In genomic region chr14:60540111-60540510, GRCm38 (mm10) we compare ENCODE assay signal across 16 mouse cellular contexts.
"Had no signal": no experiment of that assay in that cellular context is flagged by ENCODE, and none has a peak within 500 bp of the region (broad histone marks: within the 10 kb centered on the region; RNA-seq: fewer than 3 reads in every experiment).

No protein-coding gene starts in this region.

- H3K4me3 ChIP-seq: intestine, embryonic 15.5 days; liver, embryonic 13.5 days; lung, embryonic 15.5 days; megakaryocyte, embryonic 14.5 days; midbrain, embryonic 13.5 days; neural tube, embryonic 13.5 days had no signal

- H3K36me3 ChIP-seq: intestine, embryonic 15.5 days; liver, embryonic 13.5 days; lung, embryonic 15.5 days; midbrain, embryonic 13.5 days; neural tube, embryonic 13.5 days had no signal

- H3K27me3 ChIP-seq: intestine, embryonic 15.5 days; liver, embryonic 13.5 days; lung, embryonic 15.5 days; megakaryocyte, embryonic 14.5 days; midbrain, embryonic 13.5 days; neural tube, embryonic 13.5 days had no signal

- H3K9me3 ChIP-seq: intestine, embryonic 15.5 days; liver, embryonic 13.5 days; lung, embryonic 15.5 days; neural tube, embryonic 13.5 days had no signal

- H3K27ac ChIP-seq: intestine, embryonic 15.5 days; liver, embryonic 13.5 days; lung, embryonic 15.5 days; macrophage; midbrain, embryonic 13.5 days; neural tube, embryonic 13.5 days had no signal

- ATAC-seq: intestine, embryonic 15.5 days; liver, postnatal 0 days; midbrain, embryonic 13.5 days had no signal

- H3K4me2 ChIP-seq: intestine, embryonic 15.5 days; liver, embryonic 13.5 days; lung, embryonic 15.5 days; midbrain, embryonic 13.5 days; neural tube, embryonic 13.5 days had no signal

- H3K9ac ChIP-seq: intestine, embryonic 15.5 days; liver, embryonic 13.5 days; liver, postnatal 0 days; lung, embryonic 15.5 days; midbrain, embryonic 13.5 days; neural tube, embryonic 13.5 days had no signal

- DNase-seq: kidney, adult 18-20 months; kidney, postnatal 10 days; liver; liver, embryonic 13.5 days; liver, postnatal 0 days; lung, postnatal 14 days; retina, postnatal 1 day; right cerebral cortex, postnatal 4 days; spleen, adult 18-20 months; thymus, postnatal 36 days had no signal

- H3K4me1 ChIP-seq: intestine, embryonic 15.5 days; liver, embryonic 13.5 days; lung, embryonic 15.5 days; megakaryocyte, embryonic 14.5 days; midbrain, embryonic 13.5 days had no signal
